Mouse (Mus musculus) spleen, adult 18-20 months (tissue): ENCODE results near the gene Olfr641.

Experiments used
- DNase-seq, 2 experiments: peaks; one replicate each; pipeline ENCODE4 v3.0.0; 2022; ENCODE audit warnings: mixed read lengths in 2 of 2

Gene Olfr641

GRCm38 (mm10) chr7:104035145-104035544, at the start of gene Olfr641:
Olfr641 (plus strand) TSS chr7:104035445.
- no peak for DNase-seq

- DNase-seq, result no peak
Measured at GRCm38 (mm10) chr7:103998446-103998845, 36.8 kb upstream of the Olfr641 start, which contains the start of gene Olfr638. Olfr638 (plus strand) TSS chr7:103998746.

- no peak for DNase-seq
Measured at GRCm38 (mm10) chr7:103999124-103999523, 36.1 kb upstream of the Olfr641 start.

- no peak for DNase-seq
Measured at GRCm38 (mm10) chr7:104017203-104017602, 18.0 kb upstream of the Olfr641 start, which contains the start of gene Olfr639. Olfr639 (minus strand) TSS chr7:104017303.

GRCm38 (mm10) chr7:104018953-104019352, 16.3 kb upstream of the Olfr641 start:
- no peak for DNase-seq

DNA sequence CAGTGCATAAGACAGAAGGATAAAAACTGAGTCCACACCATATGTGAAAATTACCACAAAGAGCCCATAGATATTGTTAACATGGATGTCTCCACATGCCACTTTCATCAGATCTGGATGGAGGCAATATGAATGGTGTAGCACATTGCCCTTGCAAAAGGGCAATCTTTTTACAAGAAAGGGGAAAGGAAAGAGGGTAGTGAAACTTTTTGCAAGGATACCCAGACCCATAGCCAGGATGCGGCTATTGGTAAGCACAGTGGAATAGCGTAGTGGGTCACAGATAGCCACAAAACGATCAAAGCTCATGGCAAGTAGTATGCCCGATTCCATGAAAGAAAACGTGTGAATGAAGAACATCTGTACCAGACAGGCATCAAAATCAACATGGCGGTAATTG, 13.6 kb upstream of the Olfr641 start:
- no peak for DNase-seq

DNA sequence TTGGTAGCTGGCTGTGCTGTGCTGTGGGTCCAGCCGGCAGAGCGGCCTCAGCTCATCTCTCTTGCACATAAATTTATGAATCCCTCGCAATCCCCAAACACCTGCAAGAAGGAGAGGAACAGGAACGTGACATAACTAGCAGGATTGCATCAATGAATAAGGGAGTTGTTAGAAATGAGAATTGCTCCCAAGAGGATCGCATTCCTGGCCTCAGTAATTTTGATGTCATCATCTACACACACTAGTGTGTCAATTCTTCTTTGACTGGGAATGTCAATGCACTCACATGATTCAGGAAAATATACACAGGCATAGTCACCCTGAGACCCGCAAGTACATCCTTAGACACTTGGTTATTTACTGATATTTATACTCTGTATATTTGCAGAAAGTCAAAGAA, 9.8 kb upstream of the Olfr641 start, which contains the start of gene Olfr640:
TSS of gene Olfr640 (minus strand) at position 101 of the 400 bp plus-strand sequence.
- no peak for DNase-seq

GRCm38 (mm10) chr7:104026978-104027377, 8.3 kb upstream of the Olfr641 start:
- DNase-seq, result no peak

DNA sequence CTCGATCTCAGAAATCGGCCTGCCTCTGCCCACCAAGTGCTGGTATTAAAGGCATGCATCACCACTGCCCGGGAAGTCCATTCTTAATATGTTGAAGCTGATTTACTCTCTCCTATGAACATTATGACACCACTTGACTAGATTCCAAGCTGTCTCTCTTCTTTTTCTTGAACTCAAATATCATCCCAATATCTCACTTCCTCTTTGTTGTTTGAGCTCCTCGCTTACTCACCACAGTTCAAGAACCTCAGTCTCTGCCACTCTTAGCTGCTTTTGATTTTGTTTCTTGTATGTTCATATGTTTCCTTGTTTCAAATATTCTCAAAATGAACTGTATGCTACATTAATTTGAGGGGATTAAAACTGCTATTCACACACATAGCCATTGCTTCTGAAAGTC, 15.5 kb downstream of the Olfr641 start:
- no peak for DNase-seq

- DNase-seq, result no peak
Measured at GRCm38 (mm10) chr7:104052566-104052965, 17.3 kb downstream of the Olfr641 start, which contains the start of gene Olfr642. Olfr642 (minus strand) TSS chr7:104052666.

- no peak for DNase-seq
Measured at GRCm38 (mm10) chr7:104059215-104059614, 24.0 kb downstream of the Olfr641 start.

GRCm38 (mm10) chr7:104061345-104061744, 26.1 kb downstream of the Olfr641 start, which contains the start of gene 4930516K23Rik:
4930516K23Rik (minus strand) TSS chr7:104061445.
- no peak for DNase-seq

GRCm38 (mm10) chr7:104071769-104072168, 36.5 kb downstream of the Olfr641 start, which contains the start of gene Olfr644:
Olfr644 (minus strand) TSS chr7:104071869.
- no peak for DNase-seq

- no peak for DNase-seq
Measured at GRCm38 (mm10) chr7:104085365-104085764, 50.1 kb downstream of the Olfr641 start, which contains the start of gene Olfr645. Olfr645 (minus strand) TSS chr7:104085465.
